Mouse (Mus musculus) lung, postnatal 0 days (tissue): Measurements from ENCODE around the gene Rexo1. TPM values are rescaled to one million over a fixed set of nuclear protein-coding genes. Genes with fewer than 3 reads are reported as not detected.

Source experiments
- ATAC-seq: fragments of 200-750 bp; cut with Nextera tagmentation; 2 replicates; pipeline ENCODE4 v1.8.0; 2017; ENCODE audit warnings: moderate library complexity
- DNase-seq: peaks from one replicate; pipeline ENCODE4 v3.0.0-alpha.2; 2016; ENCODE audit warnings: low spot score
- H3K27ac ChIP-seq: fragments of 300-500 bp; sonication (generic); 2 replicates; pipeline ENCODE4 v1.5.1; 2014; ENCODE audit warnings: antibody characterized with exemption, mild to moderate bottlenecking, low read length, mixed read lengths
- H3K27me3 ChIP-seq: fragments of 300-500 bp; sonication (generic); replicated peaks from 2 replicates; pipeline ENCODE4 v1.6.1; 2014; ENCODE audit warnings: low read length, mixed read lengths; ENCODE audit not compliant: insufficient read depth
- H3K36me3 ChIP-seq: fragments of 300-500 bp; sonication (generic); 2 replicates; pipeline ENCODE4 v1.6.1; 2014; ENCODE audit warnings: low read length, mixed read lengths; ENCODE audit not compliant: insufficient read depth
- H3K4me1 ChIP-seq: fragments of 300-500 bp; sonication (generic); 2 replicates; pipeline ENCODE4 v1.6.1; 2014; ENCODE audit warnings: antibody characterized with exemption, low read depth, low read length, mixed read lengths; ENCODE audit not compliant: insufficient read depth
- H3K4me2 ChIP-seq: fragments of 300-500 bp; sonication (generic); replicated peaks from 2 replicates; pipeline ENCODE4 v1.6.1; 2014; ENCODE audit warnings: low read depth, mild to moderate bottlenecking, low read length, moderate library complexity, mixed read lengths
- H3K4me3 ChIP-seq: fragments of 300-500 bp; sonication (generic); 2 replicates; pipeline ENCODE4 v1.5.1; 2014; ENCODE audit warnings: low read depth, low read length
- H3K9ac ChIP-seq: fragments of 300-500 bp; sonication (generic); replicated peaks from 2 replicates; pipeline ENCODE4 v1.6.1; 2014; ENCODE audit warnings: low read depth, mild to moderate bottlenecking
- H3K9me3 ChIP-seq: fragments of 300-500 bp; sonication (generic); 2 replicates; pipeline ENCODE4 v1.6.1; 2016; ENCODE audit warnings: low read length, mixed read lengths
- CTCF ChIP-seq: IDR thresholded peaks from 2 replicates; pipeline ENCODE4 v1.5.1; 2016; ENCODE audit warnings: antibody characterized with exemption, mild to moderate bottlenecking
- EP300 ChIP-seq: IDR thresholded peaks from 2 replicates; pipeline ENCODE4 v1.6.1; 2016; ENCODE audit warnings: antibody characterized with exemption, mild to moderate bottlenecking, control low read depth
- WGBS: fragments of 180-500 bp; shearing (Covaris S2); extraction: QIAGEN DNeasy Blood & Tissue Kit; methylation state at CpG from one replicate; pipeline ENCODE4 v1.1.7; 2014; 5-methylcytosine and 5-hydroxymethylcytosine counted together
- polyA plus RNA-seq: library from polyadenylated mRNA; unstranded; fragments of >200 nt; fragmentation: Nextera tagmentation; extraction: Ambion mirVana; gene quantifications from 2 replicates; pipeline ENCODE4 v1.2.1, GENCODE M21; 2015

Gene Rexo1
- polyA plus RNA-seq, 1 experiment from 2014 or later = 12.9 TPM

GRCm38 (mm10) chr10:80553575-80553974 is 7.8 kb downstream of the Rexo1 start:
- H3K4me1 ChIP-seq = peaks cover 11% of the 10 kb centered on the region; the same call in 1 of the 2 replicates
- H3K27me3 ChIP-seq = no peaks in the 10 kb centered on the region
- H3K36me3 ChIP-seq = peaks cover 8% of the 10 kb centered on the region; the same call in 1 of the 2 replicates
- H3K4me3 ChIP-seq = no peak overlapping the region
- no peak overlapping the region for H3K27ac ChIP-seq
- DNase-seq (no peak), ATAC-seq (no peak)
- no peaks in the 10 kb centered on the region for H3K9me3 ChIP-seq
- no peak overlapping the region for H3K9ac ChIP-seq
- H3K4me2 ChIP-seq = no peak overlapping the region
- 83% methylated on average over 8 of the region's 8 CpGs for WGBS
- no peak for TF ChIP-seq EP300
- no peak for TF ChIP-seq CTCF

GRCm38 (mm10) chr10:80552364-80552763 is 9.0 kb downstream of the Rexo1 start:
- no peak overlapping the region for H3K27ac ChIP-seq
- ATAC-seq (no peak), DNase-seq (no peak)
- no peaks in the 10 kb centered on the region for H3K9me3 ChIP-seq
- H3K27me3 ChIP-seq = no peaks in the 10 kb centered on the region
- no peak overlapping the region for H3K4me2 ChIP-seq
- TF ChIP-seq CTCF = no peak
- TF ChIP-seq EP300 = no peak
- peaks cover 8% of the 10 kb centered on the region; the same call in 1 of the 2 replicates for H3K36me3 ChIP-seq
- no peaks in the 10 kb centered on the region for H3K4me1 ChIP-seq
- no peak overlapping the region for H3K9ac ChIP-seq
- WGBS = 68% methylated on average over 9 of the region's 9 CpGs
- no peak overlapping the region for H3K4me3 ChIP-seq

- ATAC-seq = no peak
- no peak overlapping the region for H3K4me2 ChIP-seq
- no peak for DNase-seq
- no peaks in the 10 kb centered on the region for H3K4me1 ChIP-seq
- no peak overlapping the region for H3K4me3 ChIP-seq
- 86% methylated on average over 18 of the region's 21 CpGs for WGBS
- H3K9me3 ChIP-seq = no peaks in the 10 kb centered on the region
- H3K36me3 ChIP-seq = peaks cover 31% of the 10 kb centered on the region; the same call in 1 of the 2 replicates
- no peak for TF ChIP-seq EP300
- no peak for TF ChIP-seq CTCF
- H3K27ac ChIP-seq = no peak overlapping the region
- H3K27me3 ChIP-seq = no peaks in the 10 kb centered on the region
- H3K9ac ChIP-seq = no peak overlapping the region
Observed at GRCm38 (mm10) chr10:80549279-80549678, 12.1 kb downstream of the Rexo1 start.

- Histone ChIP-seq H3K4me2 (no peak overlapping the region), H3K27ac (no peak overlapping the region), H3K9me3 (no peaks in the 10 kb centered on the region), H3K9ac (no peak overlapping the region), H3K4me1 (no peaks in the 10 kb centered on the region), H3K27me3 (no peaks in the 10 kb centered on the region), H3K4me3 (no peak overlapping the region), H3K36me3 (peaks cover 37% of the 10 kb centered on the region; the same call in 1 of the 2 replicates)
- no peak for TF ChIP-seq EP300
- TF ChIP-seq CTCF = peak; percentile 90
- ATAC-seq = peak; percentile 76
- WGBS = 75% methylated on average over 10 of the region's 10 CpGs
- peak; percentile 67 for DNase-seq
Observed at GRCm38 (mm10) chr10:80548428-80549006, 12.8 kb downstream of the Rexo1 start.

- Histone ChIP-seq H3K36me3 (peaks cover 43% of the 10 kb centered on the region), H3K9me3 (no peaks in the 10 kb centered on the region), H3K27ac (no peak overlapping the region), H3K4me3 (no peak overlapping the region), H3K27me3 (no peaks in the 10 kb centered on the region), H3K4me1 (no peaks in the 10 kb centered on the region), H3K9ac (no peak overlapping the region), H3K4me2 (no peak overlapping the region)
- ATAC-seq (no peak), DNase-seq (no peak)
- TF ChIP-seq CTCF (no peak), EP300 (no peak)
- 88% methylated on average over 15 of the region's 15 CpGs for WGBS
Observed at GRCm38 (mm10) chr10:80547539-80547938, 13.8 kb downstream of the Rexo1 start.

GRCm38 (mm10) chr10:80546945-80547344 is 14.4 kb downstream of the Rexo1 start:
- Histone ChIP-seq H3K27me3 (no peaks in the 10 kb centered on the region), H3K4me3 (no peak overlapping the region), H3K9ac (no peak overlapping the region), H3K4me2 (no peak overlapping the region), H3K27ac (no peak overlapping the region), H3K4me1 (no peaks in the 10 kb centered on the region), H3K9me3 (no peaks in the 10 kb centered on the region), H3K36me3 (peaks cover 43% of the 10 kb centered on the region)
- no peak for DNase-seq
- ATAC-seq = no peak
- 95% methylated on average over 4 of the region's 4 CpGs for WGBS
- TF ChIP-seq CTCF = no peak
- no peak for TF ChIP-seq EP300
